Comparison of ENCODE assay signal across 14 mouse cellular contexts in the genomic region with DNA sequence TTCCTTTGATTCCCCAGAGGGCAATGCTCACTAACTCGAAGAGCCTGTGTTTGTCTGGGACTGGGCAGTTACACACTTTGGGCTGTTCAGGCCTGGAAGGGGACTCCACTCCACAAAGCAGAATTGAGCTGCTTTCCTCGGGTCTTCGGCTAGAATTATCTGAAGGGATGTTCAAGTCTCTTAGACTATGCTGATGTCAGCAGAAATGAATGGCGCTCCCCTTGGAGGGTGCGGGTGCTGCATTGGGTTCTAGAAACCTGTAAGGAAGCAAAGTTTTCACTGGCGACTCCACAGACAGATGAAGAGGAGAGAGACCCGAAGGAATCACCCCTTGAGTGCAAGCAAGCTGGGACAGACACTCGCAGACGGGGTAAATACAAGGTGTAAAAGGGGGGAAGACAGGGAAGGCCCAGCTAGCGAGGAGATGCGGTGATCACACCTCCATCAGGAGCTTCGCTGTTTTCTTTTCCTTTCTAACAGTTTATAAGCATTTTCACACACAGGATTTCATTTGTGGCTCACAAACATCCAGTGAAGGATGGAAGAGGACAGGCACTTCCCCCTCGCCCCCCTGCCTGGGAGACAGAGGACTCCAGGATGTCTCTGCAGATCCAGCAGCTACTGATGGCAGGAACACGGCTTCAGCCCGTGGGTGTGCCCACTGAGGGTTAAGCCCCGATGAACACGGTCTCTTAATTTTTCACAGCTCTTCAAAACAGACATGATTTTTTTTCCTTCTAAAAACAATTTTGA.
A peak's percentile ranks its signal among the peaks of the same experiment; 100 is the strongest.
DNase-seq lines count a peak whose midpoint lies in the region; ATAC-seq and TF ChIP-seq lines count a peak whose summit lies in the region.
"Had no signal": no experiment of that assay in that cellular context is flagged by ENCODE, and none has a peak within 500 bp of the region (broad histone marks: within the 10 kb centered on the region; RNA-seq: fewer than 3 reads in every experiment).

No protein-coding gene starts in this region.

- H3K27me3 ChIP-seq in heart, adult 2 months (ENCODE audit: control insufficient read depth, insufficient read depth, low read length), result no peaks in the 10 kb centered on the region
- no peaks in the 10 kb centered on the region for H3K27me3 ChIP-seq in kidney, adult 2 months (replicated peaks; ENCODE audit: control insufficient read depth, insufficient read depth, low read length)
- H3K27me3 ChIP-seq in kidney, embryonic 14.5 days (ENCODE audit: control insufficient read depth, insufficient read depth, low read length), result no peaks in the 10 kb centered on the region
- no peaks in the 10 kb centered on the region for H3K27me3 ChIP-seq in lung, postnatal 0 days (replicated peaks; ENCODE audit: insufficient read depth, low read length)
- H3K27me3 ChIP-seq: limb, embryonic 15.5 days; midbrain, embryonic 13.5 days had no signal

- no peak overlapping the region for H3K4me2 ChIP-seq in kidney, embryonic 14.5 days (replicated peaks; ENCODE audit: low read depth, low read length)
- H3K4me2 ChIP-seq in lung, postnatal 0 days (replicated peaks; ENCODE audit: low read depth, low read length), result no peak overlapping the region
- H3K4me2 ChIP-seq: hindbrain, embryonic 14.5 days; limb, embryonic 15.5 days; midbrain, embryonic 13.5 days had no signal

- TF ChIP-seq POLR2A in heart, adult 2 months (IDR thresholded peaks at IDR 0.05; ENCODE audit: insufficient read depth, low read depth, low read length), result no peak
- no peak for TF ChIP-seq POLR2A in kidney, adult 2 months (IDR thresholded peaks at IDR 0.05; ENCODE audit: low read depth, low read length)

- H3K4me3 ChIP-seq in heart, adult 2 months, result no peak overlapping the region
- H3K4me3 ChIP-seq in kidney, adult 2 months (ENCODE audit: insufficient read depth, low read depth, low read length), result no peak overlapping the region
- no peak overlapping the region for H3K4me3 ChIP-seq in kidney, embryonic 14.5 days (ENCODE audit: low read length)
- H3K4me3 ChIP-seq in lung, postnatal 0 days (ENCODE audit: low read depth, low read length), result no peak overlapping the region
- H3K4me3 ChIP-seq: limb, embryonic 15.5 days; midbrain, embryonic 13.5 days had no signal

- H3K27ac ChIP-seq in heart, adult 2 months, result peak overlapping the region; percentile 80
- H3K27ac ChIP-seq in kidney, adult 2 months (ENCODE audit: insufficient read depth, low read depth, low read length), result no peak overlapping the region
- no peak overlapping the region for H3K27ac ChIP-seq in kidney, embryonic 14.5 days (ENCODE audit: low read depth, low read length)
- H3K27ac ChIP-seq in lung, postnatal 0 days (ENCODE audit: low read length), result no peak overlapping the region
- H3K27ac ChIP-seq: hindbrain, embryonic 14.5 days; limb, embryonic 15.5 days; midbrain, embryonic 13.5 days had no signal

- TF ChIP-seq EP300 in heart, adult 2 months (IDR thresholded peaks at IDR 0.05; ENCODE audit: insufficient read depth, low read depth, low read length), result no peak
- TF ChIP-seq EP300 in lung, postnatal 0 days (IDR thresholded peaks at IDR 0.05), result no peak

- no peak overlapping the region for H3K9ac ChIP-seq in heart, adult 2 months (ENCODE audit: low read depth, low read length)
- no peak overlapping the region for H3K9ac ChIP-seq in kidney, embryonic 14.5 days (ENCODE audit: low read depth, low read length)
- H3K9ac ChIP-seq in lung, postnatal 0 days (replicated peaks; ENCODE audit: low read depth), result no peak overlapping the region
- H3K9ac ChIP-seq: hindbrain, embryonic 14.5 days; limb, embryonic 15.5 days; liver, postnatal 0 days; midbrain, embryonic 13.5 days had no signal

- peaks cover 4% of the 10 kb centered on the region for H3K36me3 ChIP-seq in heart, adult 2 months (ENCODE audit: control insufficient read depth, insufficient read depth, low read length)
- no peaks in the 10 kb centered on the region for H3K36me3 ChIP-seq in kidney, adult 2 months (ENCODE audit: control insufficient read depth, insufficient read depth, low read length)
- H3K36me3 ChIP-seq in kidney, embryonic 14.5 days (ENCODE audit: control insufficient read depth, insufficient read depth, low read length), result no peaks in the 10 kb centered on the region
- no peaks in the 10 kb centered on the region for H3K36me3 ChIP-seq in lung, postnatal 0 days (ENCODE audit: insufficient read depth, low read length)
- H3K36me3 ChIP-seq: limb, embryonic 15.5 days; midbrain, embryonic 13.5 days had no signal

- H3K79me2 ChIP-seq in heart, adult 2 months (replicated peaks; ENCODE audit: control insufficient read depth, insufficient read depth, low read length), result no peaks in the 10 kb centered on the region

- no peak for DNase-seq in heart, adult 2 months
- no peak for DNase-seq in heart, adult 11 months
- DNase-seq in kidney, adult 2 months, result peak; percentile 25
- peak; percentile 7 for DNase-seq in lung, postnatal 0 days (ENCODE audit: low spot score)
- DNase-seq in lung, adult 18-20 months, result no peak
- no peak for DNase-seq in urinary bladder, postnatal 14 days (ENCODE audit: low spot score)
- DNase-seq: cerebellum, postnatal 14 days; liver, postnatal 0 days had no signal

- no peak for ATAC-seq in kidney, embryonic 14.5 days (ENCODE audit: low FRiP score, low TSS enrichment)
- no peak for ATAC-seq in lung, postnatal 0 days
- ATAC-seq in granulocyte monocyte progenitor cell, adult 5-6 weeks (replicated peaks; ENCODE audit: poor library complexity, severe bottlenecking), result no peak
- ATAC-seq: intestine, embryonic 16.5 days had no signal

- no peaks in the 10 kb centered on the region for H3K9me3 ChIP-seq in kidney, embryonic 14.5 days (ENCODE audit: control insufficient read depth, low read length)
- no peaks in the 10 kb centered on the region for H3K9me3 ChIP-seq in lung, postnatal 0 days (ENCODE audit: low read length)
- H3K9me3 ChIP-seq: limb, embryonic 15.5 days; midbrain, embryonic 13.5 days had no signal

- peaks cover 16% of the 10 kb centered on the region for H3K4me1 ChIP-seq in heart, adult 2 months (ENCODE audit: control insufficient read depth, insufficient read depth, low read length)
- peaks cover 5% of the 10 kb centered on the region for H3K4me1 ChIP-seq in kidney, adult 2 months (ENCODE audit: control insufficient read depth, insufficient read depth, low read length)
- peaks cover 6% of the 10 kb centered on the region for H3K4me1 ChIP-seq in kidney, embryonic 14.5 days (ENCODE audit: control insufficient read depth, insufficient read depth, low read length)
- H3K4me1 ChIP-seq in lung, postnatal 0 days (ENCODE audit: insufficient read depth, low read depth, low read length), result peaks cover 5% of the 10 kb centered on the region; the same call in 1 of the 2 replicates

- TF ChIP-seq CTCF in heart, adult 2 months (IDR thresholded peaks at IDR 0.05), result no peak
- no peak for TF ChIP-seq CTCF in kidney, adult 2 months (conservative IDR thresholded peaks at IDR 0.05; ENCODE audit: insufficient read depth, insufficient read length, low read depth, low read length)
- no peak for TF ChIP-seq CTCF in lung, postnatal 0 days (IDR thresholded peaks at IDR 0.05)

- WGBS in heart, adult 2 months, result 67% methylated on average over 17 of the region's 17 CpGs
- 77% methylated on average over 17 of the region's 17 CpGs for WGBS in kidney, adult 2 months
- WGBS in kidney, embryonic 14.5 days, result 56% methylated on average over 17 of the region's 17 CpGs
- 62% methylated on average over 17 of the region's 17 CpGs for WGBS in lung, postnatal 0 days

- intact Hi-C loops in heart, adult 2 months (cut with DNase I), result loop anchor here (2.0 kb wide), 2 partner anchors 46 to 122 kb away; no protein-coding TSS in a partner anchor

Comparison
In these comparisons a context has a peak if more than half of its experiments do, and no peak if none do; other contexts are left out.
1. DNase-seq: peak in kidney, adult 2 months (single experiment) and lung, postnatal 0 days (single experiment); none in heart, adult 2 months (0 of 2), heart, adult 11 months (single experiment), lung, adult 18-20 months (0 of 2) and urinary bladder, postnatal 14 days (single experiment).